In the genomic region with DNA sequence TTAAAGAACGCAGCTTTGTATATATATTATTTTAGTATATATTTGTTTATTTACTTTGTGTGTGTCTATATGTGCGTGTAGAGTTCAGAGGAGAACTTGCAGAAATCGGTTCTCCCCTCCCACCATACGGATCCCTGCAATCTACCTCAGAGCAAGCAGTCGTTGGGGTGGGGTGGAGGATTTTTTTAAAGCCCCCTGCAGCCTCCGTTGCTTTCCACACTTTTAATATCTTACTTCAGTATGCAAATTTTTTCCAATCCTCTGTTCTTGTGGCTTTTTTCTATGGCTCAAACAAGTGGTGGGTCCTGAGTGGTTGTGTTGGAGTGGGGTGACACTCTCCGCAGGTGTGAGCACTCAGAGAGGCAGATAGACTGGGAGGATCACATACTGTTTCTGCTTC, we compare ENCODE assay signal across 9 mouse cellular contexts. TPM values are rescaled to one million over a fixed set of nuclear protein-coding genes. Genes with fewer than 3 reads are reported as not detected.
DNase-seq lines count a peak whose midpoint lies in the region; ATAC-seq and TF ChIP-seq lines count a peak whose summit lies in the region.
"Had no signal": no experiment of that assay in that cellular context is flagged by ENCODE, and none has a peak within 500 bp of the region (broad histone marks: within the 10 kb centered on the region; RNA-seq: fewer than 3 reads in every experiment).

No protein-coding gene starts in this region.

- H3K4me1 ChIP-seq in kidney, postnatal 0 days (replicated peaks; ENCODE audit: insufficient read depth, low read length), result peaks cover 8% of the 10 kb centered on the region; the same call in 1 of the 2 replicates
- H3K4me1 ChIP-seq in forebrain, embryonic 14.5 days (ENCODE audit: control insufficient read depth, insufficient read depth, low read length), result no peaks in the 10 kb centered on the region
- H3K4me1 ChIP-seq in intestine, postnatal 0 days (replicated peaks; ENCODE audit: control insufficient read depth, insufficient read depth, low read length), result peaks cover 7% of the 10 kb centered on the region; the same call in 1 of the 2 replicates
- peaks cover 5% of the 10 kb centered on the region; the same call in 1 of the 2 replicates for H3K4me1 ChIP-seq in neural tube, embryonic 15.5 days

- DNase-seq in kidney, postnatal 0 days (ENCODE audit: low spot score), result no peak
- DNase-seq in kidney, adult 11 months, result no peak
- no peak for DNase-seq in forebrain, embryonic 14.5 days (ENCODE audit: low spot score)
- no peak for DNase-seq in spleen, postnatal 10 days (ENCODE audit: low spot score in 2 of 2)
- DNase-seq in cerebellum, postnatal 25 days, result no peak
- DNase-seq: thymus, postnatal 4 days had no signal

- H3K27me3 ChIP-seq in kidney, postnatal 0 days (ENCODE audit: insufficient read depth, low read length), result no peaks in the 10 kb centered on the region
- H3K27me3 ChIP-seq in forebrain, embryonic 14.5 days (replicated peaks; ENCODE audit: control insufficient read depth, insufficient read depth, low read length), result no peaks in the 10 kb centered on the region
- H3K27me3 ChIP-seq in intestine, postnatal 0 days (replicated peaks; ENCODE audit: control insufficient read depth, insufficient read depth, low read length), result no peaks in the 10 kb centered on the region
- H3K27me3 ChIP-seq in neural tube, embryonic 15.5 days (replicated peaks), result no peaks in the 10 kb centered on the region

- 3% methylated on average over 7 of the region's 7 CpGs for WGBS in kidney, postnatal 0 days
- WGBS in forebrain, embryonic 14.5 days, result 3% methylated on average over 7 of the region's 7 CpGs
- WGBS in intestine, postnatal 0 days, result 5% methylated on average over 7 of the region's 7 CpGs
- 10% methylated on average over 7 of the region's 7 CpGs for WGBS in neural tube, embryonic 15.5 days

- H3K9me3 ChIP-seq in kidney, postnatal 0 days (replicated peaks; ENCODE audit: low read length), result no peaks in the 10 kb centered on the region
- no peaks in the 10 kb centered on the region for H3K9me3 ChIP-seq in forebrain, embryonic 14.5 days (replicated peaks; ENCODE audit: control insufficient read depth, low read length)
- H3K9me3 ChIP-seq in intestine, postnatal 0 days (ENCODE audit: control insufficient read depth), result no peaks in the 10 kb centered on the region
- H3K9me3 ChIP-seq in neural tube, embryonic 15.5 days (replicated peaks), result no peaks in the 10 kb centered on the region

- peak overlapping the region; percentile 17 for H3K4me3 ChIP-seq in kidney, postnatal 0 days (replicated peaks; ENCODE audit: low read depth, low read length)
- H3K4me3 ChIP-seq in forebrain, embryonic 14.5 days (ENCODE audit: low read depth, low read length), result no peak overlapping the region
- peak overlapping the region; percentile 16; the same call in 1 of the 2 replicates for H3K4me3 ChIP-seq in intestine, postnatal 0 days (ENCODE audit: low read depth, low read length)
- H3K4me3 ChIP-seq in neural tube, embryonic 15.5 days (replicated peaks), result no peak overlapping the region

- no peak for TF ChIP-seq CTCF in kidney, postnatal 0 days (IDR thresholded peaks at IDR 0.05; ENCODE audit: low read depth)
- TF ChIP-seq CTCF in intestine, postnatal 0 days (IDR thresholded peaks at IDR 0.05; ENCODE audit: low read depth), result no peak

- no peak overlapping the region for H3K27ac ChIP-seq in kidney, postnatal 0 days
- H3K27ac ChIP-seq in forebrain, embryonic 14.5 days (ENCODE audit: low read depth, low read length), result no peak overlapping the region
- peak overlapping the region; percentile 28; the same call in 1 of the 2 replicates for H3K27ac ChIP-seq in intestine, postnatal 0 days (ENCODE audit: low read depth, low read length)
- H3K27ac ChIP-seq in neural tube, embryonic 15.5 days (replicated peaks), result no peak overlapping the region
- H3K27ac ChIP-seq: macrophage had no signal

- ATAC-seq in kidney, postnatal 0 days (replicated peaks; ENCODE audit: low FRiP score, low read depth), result no peak
- no peak for ATAC-seq in forebrain, embryonic 14.5 days
- no peak for ATAC-seq in intestine, postnatal 0 days
- ATAC-seq in neural tube, embryonic 15.5 days (ENCODE audit: low FRiP score), result no peak

- peak overlapping the region; percentile 50 for H3K4me2 ChIP-seq in kidney, postnatal 0 days (ENCODE audit: low read length)
- H3K4me2 ChIP-seq in forebrain, embryonic 14.5 days (ENCODE audit: low read length), result peak overlapping the region; percentile 35; the same call in 1 of the 2 replicates
- H3K4me2 ChIP-seq in intestine, postnatal 0 days (replicated peaks; ENCODE audit: low read depth), result peak overlapping the region; percentile 56
- H3K4me2 ChIP-seq in neural tube, embryonic 15.5 days, result peak overlapping the region; percentile 45

- H3K9ac ChIP-seq in kidney, postnatal 0 days (ENCODE audit: low read depth, low read length), result no peak overlapping the region
- no peak overlapping the region for H3K9ac ChIP-seq in forebrain, embryonic 14.5 days (ENCODE audit: low read length)
- H3K9ac ChIP-seq in intestine, postnatal 0 days (ENCODE audit: low read depth, low read length), result no peak overlapping the region
- no peak overlapping the region for H3K9ac ChIP-seq in neural tube, embryonic 15.5 days (replicated peaks)

- H3K36me3 ChIP-seq in kidney, postnatal 0 days (ENCODE audit: insufficient read depth, low read length), result no peaks in the 10 kb centered on the region
- no peaks in the 10 kb centered on the region for H3K36me3 ChIP-seq in forebrain, embryonic 14.5 days (ENCODE audit: control insufficient read depth, insufficient read depth, low read length)
- no peaks in the 10 kb centered on the region for H3K36me3 ChIP-seq in intestine, postnatal 0 days (ENCODE audit: control insufficient read depth, insufficient read depth)
- no peaks in the 10 kb centered on the region for H3K36me3 ChIP-seq in neural tube, embryonic 15.5 days

RNA-seq across cellular contexts. Expression of a gene that starts 0.6 kb away (rescaled TPM):
- 4.4 and 5.2 TPM in 2 replicates for polyA plus RNA-seq in kidney, postnatal 0 days (2015; fragmentation: Nextera tagmentation; extraction: Ambion mirVana)
- 0.54 and 1.3 TPM in 2 replicates for polyA plus RNA-seq in forebrain, embryonic 14.5 days (2014; fragmentation: Nextera tagmentation; extraction: Ambion mirVana)
- 0.63 and 0.76 TPM in 2 replicates for polyA plus RNA-seq in intestine, postnatal 0 days (2015; fragmentation: Nextera tagmentation; extraction: Ambion mirVana)
- polyA plus RNA-seq in neural tube, embryonic 15.5 days (2015; fragmentation: Nextera tagmentation; extraction: Ambion mirVana), result 0.52 and 0.56 TPM in 2 replicates
- polyA plus RNA-seq: macrophage had no signal

RNA-seq across cellular contexts. Expression of a gene that starts 18.7 kb away (rescaled TPM):
- 9.7 and 11.6 TPM in 2 replicates for polyA plus RNA-seq in kidney, postnatal 0 days (2015; fragmentation: Nextera tagmentation; extraction: Ambion mirVana)
- polyA plus RNA-seq in forebrain, embryonic 14.5 days (2014; fragmentation: Nextera tagmentation; extraction: Ambion mirVana), result 25.9 and 32.5 TPM in 2 replicates
- 20.9 and 22.9 TPM in 2 replicates for polyA plus RNA-seq in intestine, postnatal 0 days (2015; fragmentation: Nextera tagmentation; extraction: Ambion mirVana)
- 37.6 and 41.3 TPM in 2 replicates for polyA plus RNA-seq in neural tube, embryonic 15.5 days (2015; fragmentation: Nextera tagmentation; extraction: Ambion mirVana)

RNA-seq across cellular contexts. Expression of a gene that starts 52.7 kb away (rescaled TPM):
- 44.4 and 48.4 TPM in 2 replicates for polyA plus RNA-seq in kidney, postnatal 0 days (2015; fragmentation: Nextera tagmentation; extraction: Ambion mirVana)
- 63.2 and 67.0 TPM in 2 replicates for polyA plus RNA-seq in forebrain, embryonic 14.5 days (2014; fragmentation: Nextera tagmentation; extraction: Ambion mirVana)
- 16.8 and 17.5 TPM in 2 replicates for polyA plus RNA-seq in intestine, postnatal 0 days (2015; fragmentation: Nextera tagmentation; extraction: Ambion mirVana)
- polyA plus RNA-seq in neural tube, embryonic 15.5 days (2015; fragmentation: Nextera tagmentation; extraction: Ambion mirVana), result 46.2 and 50.4 TPM in 2 replicates

RNA-seq across cellular contexts. Expression of a gene that starts 53.0 kb away (rescaled TPM):
- polyA plus RNA-seq in kidney, postnatal 0 days (2015; fragmentation: Nextera tagmentation; extraction: Ambion mirVana), result 132 and 151 TPM in 2 replicates
- 95.7 and 99.8 TPM in 2 replicates for polyA plus RNA-seq in forebrain, embryonic 14.5 days (2014; fragmentation: Nextera tagmentation; extraction: Ambion mirVana)
- polyA plus RNA-seq in intestine, postnatal 0 days (2015; fragmentation: Nextera tagmentation; extraction: Ambion mirVana), result 152 TPM in 2 replicates
- polyA plus RNA-seq in neural tube, embryonic 15.5 days (2015; fragmentation: Nextera tagmentation; extraction: Ambion mirVana), result 86.0 and 90.1 TPM in 2 replicates

RNA-seq across cellular contexts. Expression of a gene that starts 53.2 kb away (rescaled TPM):
- polyA plus RNA-seq in kidney, postnatal 0 days (2015; fragmentation: Nextera tagmentation; extraction: Ambion mirVana), result 24.3 and 26.4 TPM in 2 replicates
- 16.7 and 20.7 TPM in 2 replicates for polyA plus RNA-seq in forebrain, embryonic 14.5 days (2014; fragmentation: Nextera tagmentation; extraction: Ambion mirVana)
- polyA plus RNA-seq in intestine, postnatal 0 days (2015; fragmentation: Nextera tagmentation; extraction: Ambion mirVana), result 36.1 and 43.9 TPM in 2 replicates
- polyA plus RNA-seq in neural tube, embryonic 15.5 days (2015; fragmentation: Nextera tagmentation; extraction: Ambion mirVana), result 42.5 and 44.3 TPM in 2 replicates

Comparison
In these comparisons a context has a peak if more than half of its experiments do, and no peak if none do; other contexts are left out.
1. H3K4me3 ChIP-seq: peak in kidney, postnatal 0 days (single experiment) and intestine, postnatal 0 days (single experiment); none in forebrain, embryonic 14.5 days (single experiment) and neural tube, embryonic 15.5 days (single experiment).
2. Peak in every context shown above with its lines, with median percentiles within 50 percentile points of each other: H3K4me2 ChIP-seq.